Comparison of ENCODE assay signal across 8 mouse cellular contexts in genomic region chr13:55369531-55370114, GRCm38 (mm10). TPM values are rescaled to one million over a fixed set of nuclear protein-coding genes. Genes with fewer than 3 reads are reported as not detected.
DNase-seq lines count a peak whose midpoint lies in the region; ATAC-seq lines count a peak whose summit lies in the region.

Gene Rgs14, plus strand, starts transcription at chr13:55369732.

- peak; percentile 85 for ATAC-seq in megakaryocyte-erythroid progenitor cell, adult 5-6 weeks (replicated peaks; ENCODE audit: low FRiP score, low TSS enrichment, poor library complexity, severe bottlenecking)

- intact Hi-C loops in left cerebral cortex, postnatal 10 days (cut with DNase I), result no loop called here

- peak; percentile 64 for DNase-seq in right cerebral cortex, adult 18-20 months
- no peak for DNase-seq in right cerebral cortex, postnatal 4 days
- DNase-seq in frontal cortex, postnatal 25 days (ENCODE audit: low spot score in 2 of 2), result peak; percentile 40 to 42
- peak; percentile 41 to 56 for DNase-seq in left cerebral cortex, postnatal 10 days (ENCODE audit: extremely low spot score in 1 of 2, low spot score in 2 of 2)
- peak; percentile 81 to 86 for DNase-seq in thymus, postnatal 10 days (ENCODE audit: low spot score in 2 of 2)
- DNase-seq in adrenal gland, adult 18-20 months (ENCODE audit: low spot score in 2 of 2), result no peak
- DNase-seq in urinary bladder, postnatal 36 days (ENCODE audit: low spot score in 2 of 2), result no peak

RNA-seq across cellular contexts. Expression of gene Rgs14, which starts in this region (rescaled TPM):
- total RNA-seq in left cerebral cortex, postnatal 10 days (2021), result 10 to 100 TPM; 19.3 to 20.6 TPM
- 6.9 and 11.9 TPM in 2 replicates for total RNA-seq in megakaryocyte-erythroid progenitor cell, adult 5-6 weeks (2014; fragmentation: Nextera tagmentation)
- total RNA-seq in megakaryocyte-erythroid progenitor cell, adult 5-6 weeks (2017), result 1.8 and 3.2 TPM in 2 replicates
- total RNA-seq in adrenal gland, adult 18-20 months (2021), result under 1 TPM; 0.76 to 0.96 TPM

Comparison
In these comparisons a context has a peak if more than half of its experiments do, and no peak if none do; other contexts are left out.
1. DNase-seq: peak in right cerebral cortex, adult 18-20 months (single experiment), frontal cortex, postnatal 25 days (2 of 2), left cerebral cortex, postnatal 10 days (2 of 2) and thymus, postnatal 10 days (2 of 2); none in right cerebral cortex, postnatal 4 days (single experiment), adrenal gland, adult 18-20 months (0 of 2) and urinary bladder, postnatal 36 days (0 of 2).